ENCODE assay signal across 13 mouse cellular contexts in the genomic region with DNA sequence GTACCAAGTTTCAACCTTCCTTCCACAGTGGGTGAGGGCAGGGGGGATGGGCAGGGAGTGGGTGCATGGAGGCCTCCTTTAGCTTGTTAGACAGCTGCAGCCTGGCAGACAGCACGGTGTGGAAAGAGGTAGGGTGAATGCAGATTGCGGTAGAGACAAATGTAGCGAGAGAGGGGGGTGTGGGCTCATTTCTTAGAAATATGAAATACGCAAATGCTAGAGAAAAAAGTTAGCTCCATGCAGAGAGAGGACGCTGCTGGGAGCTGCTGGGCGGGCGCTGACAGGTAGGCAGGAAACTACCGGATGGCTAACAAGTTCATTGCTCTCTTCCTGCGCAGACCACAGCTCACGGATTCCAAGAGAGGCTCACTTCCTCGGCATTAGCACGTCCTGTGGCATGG. TPM values are rescaled to one million over a fixed set of nuclear protein-coding genes. Genes with fewer than 3 reads are reported as not detected.
A peak's percentile ranks its signal among the peaks of the same experiment; 100 is the strongest.
DNase-seq lines count a peak whose midpoint lies in the region; ATAC-seq and TF ChIP-seq lines count a peak whose summit lies in the region.
"Had no signal": no experiment of that assay in that cellular context is flagged by ENCODE, and none has a peak within 500 bp of the region (broad histone marks: within the 10 kb centered on the region; RNA-seq: fewer than 3 reads in every experiment).

No protein-coding gene starts in this region.

- 52% methylated on average over 12 of the region's 12 CpGs for WGBS in stomach, postnatal 0 days
- WGBS in cerebellum, adult 2 months, result 74% methylated on average over 12 of the region's 12 CpGs

- no peak overlapping the region for H3K4me2 ChIP-seq in stomach, postnatal 0 days (replicated peaks; ENCODE audit: low read depth)
- H3K4me2 ChIP-seq: forebrain, embryonic 13.5 days; liver, embryonic 12.5 days had no signal

- no peak for TF ChIP-seq POLR2A in cerebellum, adult 2 months (IDR thresholded peaks at IDR 0.05; ENCODE audit: borderline replicate concordance, insufficient read depth, low read length)

- H3K4me1 ChIP-seq in stomach, postnatal 0 days (replicated peaks; ENCODE audit: control insufficient read depth, insufficient read depth), result no peaks in the 10 kb centered on the region
- H3K4me1 ChIP-seq in cerebellum, adult 2 months (ENCODE audit: control insufficient read depth, insufficient read depth, low read length), result no peaks in the 10 kb centered on the region
- H3K4me1 ChIP-seq: forebrain, embryonic 13.5 days had no signal

- no peak overlapping the region for H3K4me3 ChIP-seq in stomach, postnatal 0 days (ENCODE audit: low read depth, low read length)
- H3K4me3 ChIP-seq in cerebellum, adult 2 months (replicated peaks; ENCODE audit: insufficient read depth, low read depth, low read length), result no peak overlapping the region
- H3K4me3 ChIP-seq: forebrain, embryonic 13.5 days; liver, embryonic 12.5 days had no signal

- H3K36me3 ChIP-seq in stomach, postnatal 0 days (ENCODE audit: control insufficient read depth, insufficient read depth, low read length), result no peaks in the 10 kb centered on the region
- H3K36me3 ChIP-seq: liver, embryonic 12.5 days had no signal

- H3K9ac ChIP-seq in stomach, postnatal 0 days (ENCODE audit: low read length), result no peak overlapping the region
- H3K9ac ChIP-seq: forebrain, embryonic 13.5 days; liver, embryonic 12.5 days had no signal

- H3K27ac ChIP-seq in stomach, postnatal 0 days (replicated peaks), result no peak overlapping the region
- no peak overlapping the region for H3K27ac ChIP-seq in cerebellum, adult 2 months (ENCODE audit: insufficient read depth, low read length)
- H3K27ac ChIP-seq: forebrain, embryonic 13.5 days; liver, embryonic 12.5 days had no signal

- H3K27me3 ChIP-seq in stomach, postnatal 0 days (ENCODE audit: control insufficient read depth, insufficient read depth, low read length), result no peaks in the 10 kb centered on the region
- H3K27me3 ChIP-seq in cerebellum, adult 2 months (ENCODE audit: control insufficient read depth, insufficient read depth, low read length), result no peaks in the 10 kb centered on the region
- H3K27me3 ChIP-seq: forebrain, embryonic 13.5 days; liver, embryonic 12.5 days had no signal

- 0 out of 2 replicates have a peak, but pooled peaks have one; percentile 30 for ATAC-seq in stomach, postnatal 0 days (ENCODE audit: low FRiP score, low TSS enrichment)
- ATAC-seq: forebrain, embryonic 13.5 days; hindbrain, embryonic 16.5 days; liver, embryonic 12.5 days; lung, postnatal 0 days had no signal

- no peak for TF ChIP-seq EP300 in stomach, postnatal 0 days (optimal IDR thresholded peaks at IDR 0.05)

- no peak for TF ChIP-seq CTCF in stomach, postnatal 0 days (IDR thresholded peaks at IDR 0.05; ENCODE audit: low read depth)
- TF ChIP-seq CTCF in cerebellum, adult 2 months (IDR thresholded peaks at IDR 0.05; ENCODE audit: borderline replicate concordance, insufficient read depth, low read depth, low read length), result no peak

- H3K9me3 ChIP-seq in stomach, postnatal 0 days (ENCODE audit: control insufficient read depth, low read length), result no peaks in the 10 kb centered on the region
- H3K9me3 ChIP-seq: forebrain, embryonic 13.5 days; liver, embryonic 12.5 days had no signal

- DNase-seq in 416B (ENCODE audit: low read depth), result peak; percentile 46
- DNase-seq in CD4-positive helper T cell, adult 2 months (ENCODE audit: low read depth, low spot score), result peak; percentile 96
- DNase-seq in induced T-regulatory cell, adult 2 months (ENCODE audit: low read depth), result peak; percentile 95
- peak; percentile 45 for DNase-seq in stomach, postnatal 0 days (ENCODE audit: low spot score)
- DNase-seq in cerebellum, adult 11-12 months, result no peak
- DNase-seq in neural tube, embryonic 10.5 days (ENCODE audit: extremely low spot score, low spot score), result no peak
- DNase-seq in cerebellum, adult 2 months, result no peak
- DNase-seq: cerebellum, postnatal 10 days; kidney, adult 9 months had no signal

RNA-seq across cellular contexts. Expression of a gene that starts 41.8 kb away (rescaled TPM):
- 16.6 and 20.2 TPM in 2 replicates for polyA plus RNA-seq in stomach, postnatal 0 days (2015; fragmentation: Nextera tagmentation; extraction: Ambion mirVana)
- polyA plus RNA-seq in cerebellum, adult 2 months (2012; rRNA removed), result 38.1 and 40.2 TPM in 2 replicates

RNA-seq across cellular contexts. Expression of a gene that starts 42.1 kb away (rescaled TPM):
- polyA plus RNA-seq in stomach, postnatal 0 days (2015; fragmentation: Nextera tagmentation; extraction: Ambion mirVana), result 11.1 and 11.5 TPM in 2 replicates
- 67.0 and 76.2 TPM in 2 replicates for polyA plus RNA-seq in cerebellum, adult 2 months (2012; rRNA removed)

RNA-seq across cellular contexts. Expression of a gene that starts 43.0 kb away (rescaled TPM):
- polyA plus RNA-seq in stomach, postnatal 0 days (2015; fragmentation: Nextera tagmentation; extraction: Ambion mirVana), result 2.5 and 2.6 TPM in 2 replicates
- polyA plus RNA-seq in cerebellum, adult 2 months (2012; rRNA removed), result 3.3 TPM in 2 replicates

Comparison
In these comparisons a context has a peak if more than half of its experiments do, and no peak if none do; other contexts are left out.
1. DNase-seq: peak in 416B (single experiment), CD4-positive helper T cell, adult 2 months (single experiment), induced T-regulatory cell, adult 2 months (single experiment) and stomach, postnatal 0 days (single experiment); none in cerebellum, adult 11-12 months (single experiment), neural tube, embryonic 10.5 days (single experiment) and cerebellum, adult 2 months (0 of 2).